In the genomic region with DNA sequence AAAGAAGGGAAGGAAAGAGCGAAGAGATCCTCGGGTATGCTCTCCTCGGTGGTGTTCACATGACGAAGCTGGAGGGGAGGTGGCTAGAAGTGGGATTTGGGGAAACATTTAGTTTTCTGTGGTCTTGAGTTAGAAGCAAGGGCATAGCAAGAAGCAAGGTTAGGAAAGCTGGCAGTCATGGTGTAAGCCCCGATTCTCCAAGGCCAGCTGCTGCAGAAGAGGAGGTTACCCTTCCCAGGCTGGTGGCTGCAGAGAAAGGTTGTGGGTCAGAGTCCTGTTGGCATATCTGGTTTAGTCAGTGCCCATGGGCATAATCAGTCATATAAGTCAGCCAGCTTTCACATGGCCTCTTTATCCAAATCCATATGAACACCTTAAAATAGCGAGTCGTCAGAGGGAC, we compare ENCODE assay signal across 23 mouse cellular contexts.
"Had no signal": no experiment of that assay in that cellular context is flagged by ENCODE, and none has a peak within 500 bp of the region (broad histone marks: within the 10 kb centered on the region; RNA-seq: fewer than 3 reads in every experiment).

No protein-coding gene starts in this region.

- H3K4me1 ChIP-seq: limb, embryonic 15.5 days; stomach, embryonic 15.5 days had no signal

- ATAC-seq: liver, postnatal 0 days; lung, postnatal 0 days had no signal

- DNase-seq: kidney, adult 2 months; kidney, postnatal 25 days; left cerebral cortex, postnatal 4 days; liver, postnatal 0 days; lung, embryonic 14.5 days; midbrain, embryonic 14.5 days; right cerebral cortex, adult 18-20 months; right cerebral cortex, postnatal 14 days; right cerebral cortex, postnatal 4 days; thymus, adult 2 months; thymus, postnatal 14 days; thymus, postnatal 4 days had no signal

- H3K36me3 ChIP-seq: limb, embryonic 12.5 days; limb, embryonic 15.5 days; neural tube, embryonic 12.5 days; neural tube, embryonic 15.5 days; stomach, embryonic 15.5 days had no signal

- H3K27ac ChIP-seq: kidney, postnatal 0 days; limb, embryonic 12.5 days; limb, embryonic 15.5 days; liver, embryonic 14.5 days; neural tube, embryonic 12.5 days; neural tube, embryonic 15.5 days; stomach, embryonic 15.5 days had no signal

- H3K27me3 ChIP-seq: limb, embryonic 12.5 days; limb, embryonic 15.5 days; neural tube, embryonic 12.5 days; neural tube, embryonic 15.5 days; stomach, embryonic 15.5 days had no signal

- H3K9ac ChIP-seq: limb, embryonic 12.5 days; limb, embryonic 15.5 days; liver, embryonic 14.5 days; liver, postnatal 0 days; lung, embryonic 14.5 days; neural tube, embryonic 12.5 days; neural tube, embryonic 15.5 days; stomach, embryonic 15.5 days had no signal

- H3K9me3 ChIP-seq: limb, embryonic 12.5 days; limb, embryonic 15.5 days; megakaryocyte, embryonic 14.5 days; neural tube, embryonic 12.5 days; neural tube, embryonic 15.5 days; stomach, embryonic 15.5 days had no signal

- H3K4me3 ChIP-seq: limb, embryonic 12.5 days; limb, embryonic 15.5 days; megakaryocyte, embryonic 14.5 days; neural tube, embryonic 12.5 days; neural tube, embryonic 15.5 days; stomach, embryonic 15.5 days had no signal

- H3K4me2 ChIP-seq: limb, embryonic 12.5 days; limb, embryonic 15.5 days; liver, embryonic 11.5 days; lung, embryonic 14.5 days; midbrain, embryonic 11.5 days; neural tube, embryonic 12.5 days; neural tube, embryonic 15.5 days; stomach, embryonic 15.5 days had no signal
